Mouse (Mus musculus): ENCODE results near the gene Naxd.
A peak's percentile ranks its signal among the peaks of the same experiment; 100 is the strongest.
"Not testable (repeated sequence)": the region's sequence is repeated elsewhere in the genome, so short reads cannot be mapped to it uniquely, and the experiment has no call there.

The Naxd gene

DNA sequence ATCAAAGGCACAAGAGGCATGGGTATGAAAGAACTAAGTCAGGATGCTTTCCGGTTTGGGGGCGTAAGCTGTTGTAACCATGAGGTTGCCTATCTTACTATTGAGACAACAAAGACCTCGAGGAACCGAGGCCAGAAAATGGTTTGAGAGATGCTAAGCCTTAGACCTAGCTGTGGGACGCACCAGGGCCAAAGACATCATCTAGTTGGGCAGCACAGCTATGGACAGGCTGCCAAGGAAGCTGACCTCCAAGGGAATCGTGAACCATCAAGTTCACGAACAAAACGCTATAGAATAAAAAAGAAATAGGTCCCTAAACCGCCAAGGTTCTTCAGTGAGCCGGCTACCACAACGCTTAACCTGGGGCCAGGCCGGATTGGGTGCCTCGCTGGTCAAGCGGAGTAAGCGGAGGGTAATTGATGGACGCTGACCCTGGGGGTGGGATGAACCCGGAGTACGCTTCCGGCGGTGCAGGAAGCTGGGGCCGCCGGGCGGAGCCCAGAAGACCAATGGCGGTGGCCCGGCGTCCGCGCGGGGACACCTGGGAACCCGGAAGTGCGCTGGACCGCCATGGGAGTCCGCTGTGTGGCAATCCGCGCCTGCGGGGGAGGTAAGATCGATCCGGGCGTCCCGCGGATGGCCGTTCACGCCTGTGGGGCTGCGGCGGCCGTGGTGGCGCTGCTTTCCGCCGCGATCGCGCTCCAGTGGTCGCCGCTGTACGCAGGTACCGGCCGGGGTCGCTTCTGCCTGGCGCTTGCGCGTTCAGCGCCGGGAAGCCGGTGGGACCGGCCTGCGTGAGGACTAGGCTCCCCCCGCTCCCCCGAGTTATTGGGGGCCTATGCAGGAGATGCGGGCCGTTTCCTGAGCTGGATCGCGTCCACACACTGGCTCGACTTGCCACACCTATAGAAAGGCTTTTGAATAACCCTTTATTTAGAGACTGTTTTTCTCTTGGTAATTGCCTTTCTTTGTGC is at the start of gene Naxd:
Naxd (plus strand) TSS at position 490 of the 974 bp plus-strand sequence.
- peak; percentile 98 for DNase-seq

DNA sequence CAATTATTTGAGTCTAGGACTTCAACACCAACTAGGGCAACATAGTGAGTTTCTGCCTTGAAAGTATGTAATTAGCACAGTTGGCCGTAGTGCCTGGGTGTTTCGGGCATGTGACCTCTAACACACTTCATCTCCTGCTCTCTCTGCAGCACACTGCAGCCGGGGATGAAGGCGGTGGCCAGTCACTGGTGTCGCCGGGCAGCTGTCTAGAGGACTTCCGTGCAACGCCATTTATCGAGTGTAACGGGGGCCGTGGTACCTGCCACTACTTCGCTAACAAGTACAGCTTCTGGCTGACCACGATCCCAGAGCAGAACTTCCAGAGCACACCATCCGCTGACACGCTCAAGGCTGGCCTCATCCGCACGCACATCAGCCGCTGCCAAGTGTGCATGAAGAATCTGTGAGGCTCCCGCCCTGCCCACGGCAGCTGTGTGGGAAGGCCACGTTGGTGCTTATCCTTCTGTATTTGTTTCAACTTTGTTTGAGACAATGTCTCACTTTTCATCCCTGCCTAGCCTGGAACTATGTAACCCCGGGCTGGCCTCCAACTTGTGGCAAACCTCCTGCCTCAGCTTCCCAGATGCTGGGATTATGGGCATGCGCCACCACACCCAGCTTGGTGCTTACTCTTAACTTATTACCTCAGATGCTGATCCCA is 49.3 kb upstream of the Naxd start:
- no peak for DNase-seq

DNA sequence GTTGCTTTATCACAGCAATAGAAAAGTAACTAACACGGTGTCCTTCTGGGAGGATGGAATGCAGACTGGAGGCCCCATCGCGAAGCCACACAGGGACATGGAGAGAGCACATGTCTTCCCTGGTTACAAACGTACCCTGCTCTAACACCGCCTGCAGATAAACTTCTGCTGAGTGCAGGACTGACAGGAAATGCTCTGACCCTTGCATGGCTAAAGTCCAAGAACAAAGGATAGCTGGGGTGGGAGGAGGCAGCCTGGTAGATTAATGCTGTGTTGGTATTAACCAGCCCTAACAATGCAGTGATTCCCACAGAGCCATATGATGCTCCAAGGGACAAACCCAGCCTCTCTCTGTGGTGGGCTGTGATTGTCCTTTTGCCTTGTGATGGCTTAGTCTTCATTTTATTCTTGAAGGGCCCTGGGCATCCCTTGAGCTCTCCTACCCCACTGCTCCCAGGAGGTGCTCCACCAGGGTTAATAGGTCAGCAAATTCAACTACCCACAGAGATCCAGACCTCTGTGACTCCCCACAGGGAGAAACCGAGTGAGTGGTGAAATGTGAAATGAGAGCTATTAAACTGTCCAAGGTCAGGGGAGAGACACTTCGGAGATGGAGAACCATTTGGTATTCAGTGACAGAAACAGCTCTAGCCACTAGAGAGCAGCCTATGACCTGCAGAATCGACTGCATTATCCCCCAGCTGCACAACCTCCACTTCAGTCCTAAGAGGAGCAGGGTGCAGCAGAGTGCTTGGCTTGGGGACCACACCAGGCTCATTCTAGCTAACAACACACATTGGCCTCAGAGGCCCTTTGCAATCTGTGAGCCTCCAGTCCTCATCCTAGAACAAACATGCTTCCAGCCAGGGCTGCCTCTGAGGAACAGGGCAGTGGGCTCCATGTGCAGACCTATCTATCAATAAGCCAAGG is 46.9 kb upstream of the Naxd start:
- peak; percentile 72 for DNase-seq

DNA sequence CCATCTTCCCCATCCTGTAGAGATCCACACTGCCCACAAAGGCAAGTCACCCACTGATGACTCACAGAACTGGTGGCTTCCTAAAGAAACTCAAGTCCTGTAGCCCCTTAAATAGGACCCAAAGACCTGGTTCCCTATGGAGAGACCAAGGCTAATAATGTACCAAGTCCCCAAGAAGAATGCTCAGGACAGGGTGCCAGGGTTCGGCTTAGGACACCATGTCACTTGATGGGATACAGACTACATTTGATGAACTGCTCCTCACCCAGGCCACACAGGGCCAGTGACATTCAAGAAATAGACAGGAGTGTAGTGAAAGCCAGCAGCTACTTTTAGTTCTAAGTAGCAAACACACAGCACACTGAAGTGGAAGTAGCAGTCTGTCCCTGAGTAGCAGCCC is 45.2 kb upstream of the Naxd start:
- no peak for DNase-seq

DNA sequence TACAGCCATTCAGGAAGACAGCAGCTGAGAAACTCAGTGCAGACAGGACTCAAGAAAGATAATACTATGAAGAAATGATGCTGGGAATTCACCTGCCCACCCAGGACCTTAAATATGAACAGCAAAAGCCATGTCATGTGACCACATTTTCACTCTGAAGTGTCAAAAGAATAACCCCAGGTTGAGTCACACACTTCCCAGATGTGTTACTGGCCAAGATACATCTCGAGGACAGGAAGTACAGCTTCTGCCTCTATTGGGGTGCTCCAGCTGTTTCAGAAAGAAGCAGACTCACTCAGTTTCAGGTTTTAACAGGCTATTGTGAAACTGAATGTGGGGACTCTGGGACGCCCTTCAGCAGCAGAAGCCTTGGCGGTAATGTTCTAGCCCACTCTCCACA is 44.7 kb upstream of the Naxd start:
- DNase-seq: no peak

DNA sequence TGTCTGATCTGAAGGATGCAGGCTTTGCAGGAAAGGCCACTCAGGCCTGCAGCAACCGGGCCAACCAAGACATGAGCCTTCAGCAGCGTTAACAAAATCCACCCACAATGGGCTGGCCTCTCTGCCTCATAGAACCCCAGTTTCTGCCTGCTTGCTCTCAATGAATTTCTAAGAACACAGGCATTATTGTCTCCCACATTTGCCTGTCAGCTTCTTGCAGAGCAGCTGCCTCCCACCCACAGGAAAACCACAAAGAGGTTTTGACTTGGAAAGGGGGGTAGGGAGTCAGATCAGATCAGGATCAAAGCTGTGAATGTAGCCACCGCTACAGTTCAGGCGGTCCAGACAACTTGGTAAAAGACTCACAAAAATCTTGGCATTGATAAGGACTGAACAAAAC is 44.3 kb upstream of the Naxd start:
- DNase-seq: no peak

DNA sequence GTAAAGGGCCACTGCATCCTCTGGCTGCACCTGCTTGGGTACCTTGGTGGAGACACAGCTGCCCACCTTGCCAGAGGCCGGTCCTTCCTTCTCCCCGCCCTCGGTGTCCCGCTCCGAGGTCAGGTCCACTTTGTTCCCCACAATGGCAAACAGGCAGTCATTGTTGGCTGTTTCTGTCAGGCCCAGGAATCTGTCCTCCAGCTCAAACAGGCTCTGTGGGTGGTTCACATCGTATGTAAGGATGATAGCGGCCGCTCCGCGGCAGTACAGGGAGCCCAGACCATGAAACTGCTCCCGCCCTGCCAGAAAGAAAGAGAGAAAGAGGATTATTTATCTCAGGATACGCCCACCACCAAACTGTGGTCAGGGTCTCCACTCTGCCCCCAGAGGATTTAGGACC is 43.1 kb upstream of the Naxd start:
- DNase-seq: no peak

DNA sequence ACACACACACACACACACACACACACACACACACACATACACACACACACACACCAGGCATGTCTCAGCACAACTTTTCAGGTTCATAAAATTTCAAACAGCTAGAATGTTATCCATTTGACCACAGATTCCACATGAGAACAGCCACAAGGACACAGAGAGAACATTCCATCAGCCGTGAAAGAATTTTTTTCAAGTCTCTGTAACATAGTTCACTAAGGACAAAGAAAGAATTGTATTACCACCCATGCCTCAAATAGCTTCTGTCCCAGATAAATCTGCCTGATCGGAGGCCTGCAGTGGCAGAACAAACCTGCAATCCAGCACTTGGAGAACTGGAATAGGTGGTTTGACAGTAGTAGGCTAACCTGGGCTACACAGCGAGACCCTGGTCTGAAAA is 40.0 kb upstream of the Naxd start:
- DNase-seq: no peak

DNA sequence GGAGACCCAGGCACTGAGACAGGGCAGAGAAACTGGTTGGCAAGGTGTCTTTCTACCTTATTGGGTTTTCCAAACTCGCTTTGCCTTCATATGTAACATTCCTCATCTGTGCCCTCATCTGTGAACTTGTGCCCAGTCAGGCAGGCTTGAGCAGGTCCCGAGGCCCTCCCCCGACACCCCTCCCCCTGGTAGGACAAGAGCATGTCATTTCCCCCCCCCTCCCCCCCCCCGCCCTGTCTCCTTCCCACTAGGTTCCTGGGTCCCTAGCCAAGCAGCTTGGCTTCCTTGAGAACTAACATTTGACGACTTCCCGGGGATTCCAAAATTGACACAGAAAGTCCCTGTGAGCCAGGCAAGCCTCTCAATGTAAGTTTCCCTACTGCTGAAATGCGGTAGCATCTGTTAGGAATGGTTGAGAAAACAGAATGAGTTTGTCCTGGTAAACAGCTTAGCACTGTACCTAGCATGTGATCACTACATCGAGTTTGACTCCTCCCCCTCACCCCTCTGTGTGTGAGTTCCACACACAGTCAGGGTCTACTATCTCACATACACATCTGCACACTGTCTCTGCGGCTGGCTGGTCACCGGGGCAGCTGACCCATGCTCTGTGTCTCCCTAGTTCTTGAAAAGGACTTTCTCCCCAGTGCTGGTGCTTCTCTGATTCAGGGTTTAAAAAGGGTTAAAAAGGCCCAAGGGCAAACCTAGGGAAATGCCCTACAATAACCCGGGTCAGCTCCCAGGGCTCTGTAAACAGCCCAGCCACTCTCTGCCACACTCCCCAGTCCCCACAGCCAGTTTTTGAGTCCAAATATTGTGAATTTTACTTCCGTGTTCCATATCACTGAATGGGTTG is 39.1 kb upstream of the Naxd start:
- DNase-seq: no peak

DNA sequence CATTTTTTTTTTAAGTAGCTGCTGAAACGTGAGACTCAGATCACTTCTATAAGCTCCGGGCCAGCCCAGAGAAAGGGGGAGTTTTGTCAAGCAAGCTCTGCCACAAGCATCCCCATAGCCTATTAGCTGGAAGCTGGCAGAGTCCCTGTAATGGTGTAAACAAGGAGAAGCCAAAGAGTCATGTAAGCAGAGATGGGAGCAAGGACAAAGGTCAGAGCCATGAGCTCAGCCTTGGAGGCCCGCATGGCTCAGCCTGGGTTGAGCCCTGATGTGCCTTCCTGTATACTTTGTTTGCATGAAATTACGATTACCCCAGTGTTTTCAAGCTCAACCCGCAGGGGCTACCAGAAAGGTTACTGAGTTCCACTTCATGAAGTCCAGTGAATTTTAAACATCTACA is 38.3 kb upstream of the Naxd start:
- DNase-seq: peak; percentile 39

DNA sequence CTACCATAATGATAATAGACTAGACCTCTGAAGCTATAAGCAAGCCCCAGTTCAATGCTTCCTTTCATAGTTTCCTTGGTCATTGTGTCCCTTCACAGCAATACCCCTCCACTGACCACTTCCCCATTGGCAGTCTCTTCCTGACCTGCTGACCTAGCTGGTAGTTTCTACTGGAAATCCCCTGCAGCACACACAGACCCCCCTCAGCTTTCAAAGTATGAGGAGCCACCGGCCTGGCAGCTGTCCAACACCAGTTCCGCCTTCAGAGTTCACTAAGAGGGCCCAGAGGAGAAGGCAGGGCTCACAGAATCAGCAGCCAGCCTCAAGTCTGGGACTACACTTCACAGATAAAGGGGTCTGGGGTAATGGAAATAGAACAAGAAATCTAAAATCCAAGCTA is 36.4 kb upstream of the Naxd start:
- no peak for DNase-seq

DNA sequence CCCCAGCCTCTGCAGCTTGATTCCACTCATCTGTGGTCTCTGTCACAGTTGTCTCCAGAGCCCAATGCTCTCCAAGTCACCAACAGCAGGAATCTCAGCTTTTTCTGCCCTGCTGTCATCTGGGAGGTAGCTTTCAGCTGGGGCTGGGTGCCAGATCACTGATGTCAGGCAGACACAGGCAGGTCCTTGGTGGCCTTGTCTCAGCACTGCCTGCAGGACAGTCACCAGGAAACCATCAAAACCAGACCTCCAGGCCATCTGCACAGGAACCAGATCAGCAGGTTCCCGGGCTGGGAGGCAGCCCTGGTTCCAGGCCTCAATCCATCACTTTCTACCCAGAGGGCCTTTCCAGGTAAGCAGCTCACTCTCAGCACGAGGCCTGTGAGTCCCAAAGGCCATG is 35.5 kb upstream of the Naxd start:
- no peak for DNase-seq

DNA sequence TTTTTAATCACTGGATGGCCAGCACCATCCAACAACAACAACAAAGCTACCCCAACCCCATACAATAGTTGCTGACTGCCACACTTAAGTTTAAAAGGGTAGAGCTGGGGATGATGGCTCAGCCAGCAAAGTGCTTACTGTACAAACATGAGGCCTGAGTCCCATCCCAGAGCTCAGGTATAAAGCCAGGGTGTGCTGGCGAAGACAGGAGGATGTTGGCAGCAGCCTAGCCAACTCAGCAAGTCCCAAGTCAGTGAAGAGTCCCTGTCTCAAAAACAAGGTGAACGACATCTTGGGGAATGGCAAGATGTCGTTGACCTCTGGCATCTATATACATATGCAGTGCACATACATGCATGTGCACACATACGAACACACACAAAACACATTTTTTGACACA is 34.7 kb upstream of the Naxd start:
- DNase-seq: no peak

DNA sequence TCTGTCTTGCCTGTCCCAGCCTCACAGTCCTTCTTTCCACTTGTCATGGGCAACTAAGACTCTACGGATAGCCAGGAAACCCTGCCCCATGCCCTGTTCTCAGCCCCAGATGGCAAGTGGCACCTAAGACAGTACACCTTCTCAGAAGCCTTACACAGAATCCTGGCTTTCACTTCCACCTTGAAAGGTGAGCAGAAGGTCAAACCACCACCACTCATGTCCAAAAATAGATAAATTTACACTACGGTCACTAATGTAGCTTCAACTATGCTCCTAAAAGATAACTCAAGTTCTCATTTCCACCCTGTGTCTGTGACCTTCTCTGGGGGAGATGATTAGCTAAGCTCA is 33.8 kb upstream of the Naxd start:
- no peak for DNase-seq

DNA sequence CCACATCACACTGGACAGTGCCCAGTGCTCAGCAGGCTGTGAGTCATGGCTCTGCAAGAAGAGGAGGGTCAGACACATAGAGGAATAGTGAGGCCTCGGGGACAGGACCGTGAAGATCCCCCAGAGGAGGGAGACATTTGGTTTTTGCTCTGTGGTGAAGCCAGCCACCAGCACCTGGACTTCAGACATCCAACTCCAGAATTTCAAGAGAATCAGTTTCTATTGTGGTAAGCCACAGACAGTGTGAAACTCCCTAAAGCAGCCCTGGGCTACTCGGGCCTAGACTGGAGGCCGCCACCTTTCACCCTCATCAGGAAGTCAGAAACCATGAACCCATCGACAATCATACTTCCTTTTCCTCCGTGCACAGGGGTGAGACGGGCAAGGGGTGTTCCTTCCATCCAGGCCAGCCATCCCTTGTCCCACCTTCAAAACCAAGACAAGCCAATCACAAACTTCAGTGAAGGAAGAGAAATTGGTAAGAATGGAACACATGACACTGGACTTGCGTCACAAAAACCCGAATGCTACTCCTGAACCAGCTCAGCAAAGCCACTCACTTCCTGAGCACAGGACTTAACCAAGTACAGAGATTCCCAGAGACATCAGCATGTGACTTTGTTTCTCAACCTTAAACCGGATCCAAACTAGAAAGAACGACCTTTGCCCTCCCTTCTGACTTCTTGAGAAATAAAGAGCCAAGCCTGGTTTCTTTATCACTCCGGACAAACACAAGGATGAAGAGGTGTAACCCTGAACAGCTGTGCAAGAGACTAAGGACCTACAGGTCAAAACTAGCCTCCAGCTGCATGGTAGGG is 33.2 kb upstream of the Naxd start:
- no peak for DNase-seq

DNA sequence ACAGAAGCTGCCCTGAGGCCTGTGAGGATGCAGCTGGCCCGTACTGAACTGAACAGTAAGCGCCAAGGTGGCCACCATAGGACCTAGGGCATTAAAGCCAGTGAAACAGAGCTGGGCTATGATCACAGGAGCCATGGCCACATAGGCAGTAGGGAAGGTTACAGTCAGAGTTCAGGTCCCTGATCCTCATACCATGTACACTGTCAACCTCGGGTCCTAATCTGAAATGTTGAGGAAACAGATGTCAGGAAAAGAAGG is 32.7 kb upstream of the Naxd start:
- no peak for DNase-seq

DNA sequence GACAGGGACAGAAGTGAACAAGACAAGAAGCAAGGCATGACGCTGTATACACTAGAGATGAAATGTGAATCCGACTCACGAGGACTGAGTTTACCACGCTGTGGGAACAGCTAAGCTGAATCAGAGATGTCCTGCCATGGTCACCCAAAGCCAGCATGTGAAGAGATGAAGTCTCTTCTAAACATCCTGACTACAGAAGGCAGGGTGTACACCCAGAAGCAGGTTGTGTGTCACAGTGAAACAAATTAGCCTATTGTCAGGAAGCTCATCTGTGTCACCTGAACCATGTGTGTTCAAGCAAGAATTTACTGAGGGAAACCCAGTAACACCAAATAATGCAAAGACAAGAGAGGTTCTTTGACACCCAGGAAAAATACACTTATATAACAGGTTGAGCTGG is 31.7 kb upstream of the Naxd start:
- no peak for DNase-seq

DNA sequence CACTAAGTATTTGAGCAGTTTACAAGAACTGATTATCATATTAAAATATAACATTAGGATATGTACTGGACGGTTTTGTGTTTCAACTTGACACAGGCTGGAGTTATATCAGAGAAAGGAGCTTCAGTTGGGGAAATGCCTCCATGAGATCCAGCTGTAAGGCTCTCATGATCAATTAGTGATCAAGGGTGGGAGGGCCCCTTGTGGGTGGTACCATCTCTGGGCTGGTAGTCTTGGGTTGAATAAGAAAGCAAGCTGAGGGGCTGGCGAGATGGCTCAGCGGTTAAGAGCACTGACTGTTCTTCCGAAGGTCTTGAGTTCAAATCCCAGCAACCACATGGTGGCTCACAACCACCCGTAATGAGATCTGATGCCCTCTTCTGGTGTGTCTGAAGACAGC is 30.8 kb upstream of the Naxd start:
- DNase-seq: not testable (repeated sequence)

DNA sequence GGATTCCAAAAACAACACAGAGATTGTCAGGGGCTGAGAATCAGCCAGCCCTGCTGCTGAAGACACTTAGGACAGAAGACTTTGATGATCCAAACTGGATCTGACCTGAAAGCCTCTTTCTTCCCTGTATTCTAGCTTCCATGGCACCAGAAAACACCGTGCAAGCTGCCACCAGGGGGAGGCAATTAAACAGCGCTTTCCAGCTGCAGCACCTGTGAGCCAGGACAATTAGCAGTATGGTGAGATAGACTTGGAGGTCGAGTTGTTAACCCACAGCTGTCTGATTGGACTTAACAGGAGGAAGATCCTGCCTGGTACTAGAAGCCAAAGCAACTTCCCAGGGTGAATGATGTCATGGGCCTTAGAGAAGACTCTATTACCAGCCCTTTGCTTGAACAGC is 28.2 kb upstream of the Naxd start:
- DNase-seq: peak; percentile 56

DNA sequence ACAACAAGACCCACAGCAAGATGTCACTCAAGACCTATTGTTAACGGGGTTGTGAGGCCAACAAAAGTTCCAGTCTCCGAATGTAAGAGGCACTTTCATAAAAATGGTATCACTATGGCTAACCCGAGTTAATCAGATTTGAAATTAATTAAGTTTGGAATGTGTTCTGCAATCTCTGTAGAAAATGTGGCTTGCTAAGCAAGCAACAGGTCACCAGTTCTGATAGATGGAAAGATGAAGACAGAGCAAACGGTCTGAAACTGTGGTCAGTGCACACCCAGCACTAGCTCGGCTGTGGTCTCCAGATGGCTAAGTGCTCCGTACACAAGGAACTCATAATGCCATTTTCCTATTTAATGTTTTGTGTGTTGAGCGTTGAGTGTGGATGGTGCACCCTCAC is 26.6 kb upstream of the Naxd start:
- DNase-seq: no peak

DNA sequence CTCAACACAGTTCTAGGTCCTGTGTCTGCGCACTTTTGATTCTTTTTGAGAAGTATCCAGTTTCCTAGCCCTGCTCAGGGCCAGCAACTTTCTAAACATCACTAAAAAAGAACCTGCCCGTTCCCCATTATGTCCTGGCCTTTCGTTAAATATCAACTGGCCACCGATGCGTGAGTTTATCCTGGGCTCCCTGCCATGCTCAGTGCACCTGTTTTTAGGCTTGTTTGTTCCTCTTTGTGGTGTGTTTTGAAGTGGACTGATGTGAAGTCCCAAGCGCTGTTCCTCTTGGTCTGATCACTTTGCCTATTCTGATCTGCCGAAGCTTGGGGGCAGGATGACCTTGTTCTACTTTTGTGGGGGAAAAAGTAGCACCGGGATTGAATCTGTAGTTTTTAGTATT is 26.0 kb upstream of the Naxd start:
- no peak for DNase-seq

DNA sequence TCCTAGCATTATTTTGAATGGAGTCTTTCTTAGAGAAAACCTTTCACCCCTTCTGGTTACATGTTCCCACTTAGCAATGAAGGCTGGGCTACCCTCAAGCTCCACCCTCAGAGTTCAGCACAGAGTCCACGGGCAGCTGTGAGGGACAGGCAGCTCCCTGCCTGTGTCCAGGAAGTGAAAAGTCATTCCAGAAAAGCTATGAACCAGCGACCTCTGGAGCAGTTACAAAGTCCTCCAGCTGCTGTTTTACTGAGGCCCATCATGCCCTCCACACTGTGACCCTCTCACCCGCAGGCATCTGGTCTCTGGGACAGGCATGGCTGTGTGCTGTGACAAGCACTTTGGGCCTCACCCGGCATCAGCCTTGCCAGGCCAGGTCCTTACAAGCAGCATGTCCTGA is 24.2 kb upstream of the Naxd start:
- DNase-seq: no peak

Data from embryo, embryonic 11 days (tissue).